Mouse (Mus musculus): ENCODE measurements around the gene Egfl6.
"Not testable (repeated sequence)": the region's sequence is repeated elsewhere in the genome, so short reads cannot be mapped to it uniquely, and the experiment has no call there.

Gene Egfl6

DNA sequence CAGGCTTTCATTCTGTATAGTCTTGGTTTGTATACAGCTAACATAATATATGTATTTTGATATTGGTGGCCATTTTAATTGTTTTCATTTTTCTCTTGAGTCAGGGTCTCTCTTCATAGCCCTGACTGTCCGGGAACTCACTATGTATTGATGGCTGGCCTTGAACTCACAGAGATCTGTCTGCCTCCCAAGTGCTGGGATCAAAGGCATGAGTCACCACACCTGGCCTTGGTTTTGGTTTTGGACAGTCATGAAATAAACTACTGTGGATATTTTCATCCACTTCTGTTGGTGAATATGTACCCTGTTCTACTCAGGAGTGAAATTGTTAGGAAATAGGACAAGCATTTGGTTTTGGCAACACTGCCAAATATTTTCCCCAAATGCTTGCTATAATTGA, 68.9 kb downstream of the Egfl6 start:
- DNase-seq (ENCODE audit: low spot score) = no peak

DNA sequence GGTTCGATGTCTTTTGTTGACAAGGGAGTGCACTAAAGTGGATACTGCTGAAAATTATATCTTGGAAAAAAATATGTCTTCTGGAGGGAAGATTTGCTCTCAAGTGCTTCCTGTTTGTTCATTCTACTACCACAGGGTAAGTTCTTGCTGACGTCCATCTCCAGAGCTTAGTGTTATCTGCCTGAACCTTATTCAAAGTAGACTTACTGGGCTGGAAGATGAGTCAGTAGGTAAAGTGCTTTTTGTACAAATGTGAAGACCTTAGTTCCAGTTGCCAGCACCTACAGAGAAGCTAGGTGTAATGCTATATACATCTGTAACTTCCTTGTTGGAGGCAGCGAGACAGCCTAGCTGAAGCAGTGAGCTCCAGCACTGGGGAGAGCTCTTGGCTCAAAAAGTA, 69.6 kb downstream of the Egfl6 start:
- no peak for DNase-seq (ENCODE audit: low spot score)

DNA sequence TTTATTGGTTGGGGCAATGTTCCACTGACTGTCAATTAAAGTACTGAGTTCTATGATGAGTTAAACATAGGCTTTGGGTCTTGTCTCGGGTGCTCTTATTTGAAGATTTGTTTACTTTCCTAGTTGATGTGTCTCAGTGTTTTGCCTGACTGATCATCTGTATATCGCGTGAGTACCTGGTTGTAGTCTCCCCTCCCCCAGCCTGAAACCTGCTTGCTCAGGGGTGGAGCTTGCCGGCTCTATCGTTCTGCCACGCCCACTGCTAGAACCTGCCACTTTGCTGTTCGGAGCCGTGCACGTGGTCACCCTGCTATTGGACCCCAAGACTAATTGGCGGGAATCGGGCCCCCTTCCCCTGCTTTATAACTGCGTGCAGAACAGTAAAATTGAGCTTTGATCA, 71.5 kb downstream of the Egfl6 start:
- not testable (repeated sequence) for DNase-seq (ENCODE audit: low spot score)

DNA sequence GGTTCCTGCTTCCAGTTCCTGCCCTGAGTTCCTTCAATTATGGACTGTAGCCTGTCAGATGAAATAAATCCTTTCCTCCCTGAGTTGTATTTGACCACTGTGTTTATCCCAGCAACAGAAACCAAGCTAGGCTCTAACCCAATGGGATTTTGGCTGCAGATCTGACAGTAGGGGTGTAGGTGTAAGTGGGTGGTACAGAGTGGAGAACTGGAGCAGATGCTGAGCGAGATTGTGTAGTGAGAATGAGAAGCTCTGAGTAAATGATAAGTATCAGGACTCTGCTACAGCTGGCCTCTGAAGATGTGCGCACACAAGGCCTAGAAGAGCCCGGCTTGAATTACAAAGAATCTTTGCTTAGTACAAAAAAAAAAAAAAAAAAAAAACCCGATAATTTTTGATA, 73.4 kb downstream of the Egfl6 start:
- no peak for DNase-seq (ENCODE audit: low spot score)

DNA sequence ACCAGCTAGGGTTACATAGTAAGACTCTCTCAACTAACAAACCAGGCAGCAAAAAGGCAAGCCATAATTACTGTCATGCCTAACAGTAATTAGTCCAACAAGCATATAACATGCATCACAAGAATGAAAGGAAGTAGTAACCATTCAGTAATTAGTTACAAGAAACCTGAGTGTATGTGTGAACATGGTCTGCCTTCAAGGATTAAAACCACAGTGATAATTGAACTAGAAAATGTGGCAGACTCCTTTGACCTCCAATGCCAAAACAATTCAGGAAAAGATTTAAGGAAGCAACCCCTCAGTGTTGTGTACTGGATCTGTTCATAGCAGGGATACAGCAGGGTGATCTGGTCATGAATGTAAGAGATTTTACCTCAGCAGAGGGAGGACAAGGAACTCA, 74.4 kb downstream of the Egfl6 start:
- DNase-seq (ENCODE audit: low spot score) = no peak

DNA sequence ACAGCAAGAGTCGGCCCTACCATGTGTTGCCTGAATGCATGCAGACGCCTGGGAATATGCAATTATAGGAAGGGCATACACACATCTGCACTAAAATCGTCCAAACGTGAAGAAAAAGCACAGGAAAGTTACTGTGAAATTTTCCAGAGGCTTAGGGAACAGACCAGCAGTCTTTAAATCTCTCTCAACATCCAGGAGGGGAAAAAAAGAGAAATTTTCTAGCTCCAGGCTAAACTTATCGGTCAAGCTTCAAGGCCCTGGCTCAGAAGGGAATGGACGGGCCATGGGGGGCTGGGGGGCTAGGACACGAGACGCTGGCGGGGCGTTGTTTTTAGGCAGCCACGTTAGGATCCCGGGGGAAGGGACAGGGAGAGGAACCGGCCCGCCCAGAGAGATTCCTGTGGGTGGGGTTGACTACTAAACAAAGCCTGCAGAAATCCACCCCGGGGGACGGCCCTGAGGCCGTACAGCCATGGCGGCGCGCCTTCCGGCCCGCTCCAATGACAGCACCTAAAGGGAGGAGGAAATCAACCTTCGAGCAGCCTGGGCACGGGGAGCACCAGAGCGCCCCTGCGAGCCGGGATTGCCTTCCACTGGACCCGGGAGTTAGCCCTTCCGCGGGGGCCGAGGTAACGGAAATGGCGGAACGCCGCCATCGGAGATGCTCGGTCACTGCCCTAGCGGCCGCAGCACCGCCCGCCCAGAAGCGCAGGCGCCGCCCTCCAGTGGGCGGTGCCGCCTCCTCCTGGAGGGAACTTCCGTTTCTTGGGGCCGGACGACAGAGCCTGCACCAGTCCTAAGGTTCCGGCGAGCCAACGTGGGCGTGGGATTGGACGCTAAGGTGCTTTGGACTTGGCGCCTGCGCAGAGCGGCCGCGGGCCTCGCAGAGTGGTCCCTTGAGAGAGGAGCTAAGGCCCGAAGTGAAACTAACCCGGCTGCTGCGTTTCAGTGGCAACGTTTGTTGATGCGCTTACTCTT, 75.5 kb downstream of the Egfl6 start:
- DNase-seq (ENCODE audit: low spot score) = peak; percentile 88

DNA sequence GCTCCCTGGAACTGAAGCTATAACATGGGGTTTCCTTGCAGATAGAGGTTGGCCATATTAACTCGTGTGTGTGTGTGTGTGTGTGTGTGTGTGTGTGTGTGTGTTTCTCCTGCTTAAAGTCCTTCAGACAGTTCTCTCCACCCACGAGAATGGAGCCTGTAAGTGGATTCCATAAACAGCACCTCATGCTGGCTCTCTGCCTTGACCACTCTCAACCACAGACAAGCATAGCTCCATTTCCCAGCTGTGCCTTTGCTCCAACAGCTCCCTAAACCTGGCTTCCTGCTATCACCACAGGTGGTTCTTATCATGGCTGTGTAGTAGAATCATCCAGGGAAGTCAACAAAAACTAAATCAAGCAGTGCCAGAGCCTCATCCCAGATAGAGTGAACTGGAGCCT, 81.1 kb downstream of the Egfl6 start:
- DNase-seq (ENCODE audit: low spot score) = no peak

DNA sequence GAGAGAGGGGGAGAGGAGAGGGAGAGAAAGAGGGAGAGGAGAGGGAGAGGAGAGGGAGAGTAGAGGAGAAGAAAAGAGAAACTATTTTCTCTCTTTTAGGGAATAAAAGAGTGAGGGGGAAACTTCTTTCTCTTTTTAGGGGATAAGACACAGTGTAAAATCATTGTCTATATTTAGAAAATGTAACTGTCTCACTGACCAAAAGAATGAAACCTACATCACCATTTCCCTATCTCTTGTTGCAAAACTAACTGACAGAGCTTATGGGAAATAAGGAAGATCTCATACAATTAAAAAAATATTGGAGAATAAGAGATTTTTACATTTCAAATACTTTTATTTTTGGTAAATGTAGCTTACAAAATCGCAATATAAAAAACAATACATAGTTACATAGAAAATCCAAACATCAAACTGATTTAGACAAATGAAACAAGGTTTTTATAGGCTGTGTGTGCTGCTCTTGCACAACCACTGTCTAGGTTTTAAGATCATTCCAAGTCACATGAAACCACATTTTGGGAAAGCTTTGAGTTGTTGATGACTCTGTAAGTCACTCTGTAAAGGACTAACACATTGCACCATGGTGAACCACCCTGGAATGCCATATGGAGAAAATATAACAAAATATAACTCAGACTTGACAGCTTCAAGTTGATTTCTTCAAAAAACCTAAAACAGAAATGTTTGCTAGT, 85.9 kb downstream of the Egfl6 start:
- no peak for DNase-seq (ENCODE audit: low spot score)

DNA sequence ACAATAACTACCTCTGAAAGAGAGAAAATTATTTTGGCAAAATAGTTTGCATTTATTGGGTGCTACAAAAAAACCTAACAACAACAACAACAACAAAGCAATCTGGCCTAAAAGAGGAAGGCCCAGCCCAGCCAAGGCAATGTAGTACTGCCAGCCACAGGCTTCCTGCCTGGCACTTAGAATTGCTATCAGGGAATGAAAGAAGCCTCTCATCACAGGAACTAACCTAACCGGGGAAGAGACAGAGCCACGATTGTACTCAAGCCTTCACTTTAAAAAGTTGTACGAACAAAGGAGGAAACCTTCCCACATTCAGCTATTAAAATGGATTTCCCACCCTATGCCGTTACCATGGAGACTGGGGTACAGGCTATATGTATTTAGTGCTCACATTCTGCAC, 87.7 kb downstream of the Egfl6 start:
- DNase-seq (ENCODE audit: low spot score) = no peak

DNA sequence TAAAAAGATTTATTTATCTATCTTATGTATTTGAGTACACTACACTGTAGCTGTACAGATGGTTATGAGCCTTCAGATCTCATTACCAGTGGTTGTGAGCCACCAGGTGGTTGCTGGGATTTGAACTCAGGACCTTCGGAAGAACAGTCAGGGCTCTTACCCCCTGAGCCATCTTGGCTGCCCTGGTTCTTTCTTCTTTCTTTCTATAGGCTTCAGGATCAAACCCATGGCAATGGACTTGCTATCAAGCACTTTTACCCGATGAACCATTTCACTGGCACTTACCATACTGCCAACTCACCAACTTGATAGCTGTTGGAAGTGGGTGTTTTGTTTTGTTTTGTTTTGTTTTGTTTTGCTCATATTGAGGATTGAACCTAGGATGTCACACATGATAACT, 90.5 kb downstream of the Egfl6 start:
- DNase-seq (ENCODE audit: low spot score) = no peak

DNA sequence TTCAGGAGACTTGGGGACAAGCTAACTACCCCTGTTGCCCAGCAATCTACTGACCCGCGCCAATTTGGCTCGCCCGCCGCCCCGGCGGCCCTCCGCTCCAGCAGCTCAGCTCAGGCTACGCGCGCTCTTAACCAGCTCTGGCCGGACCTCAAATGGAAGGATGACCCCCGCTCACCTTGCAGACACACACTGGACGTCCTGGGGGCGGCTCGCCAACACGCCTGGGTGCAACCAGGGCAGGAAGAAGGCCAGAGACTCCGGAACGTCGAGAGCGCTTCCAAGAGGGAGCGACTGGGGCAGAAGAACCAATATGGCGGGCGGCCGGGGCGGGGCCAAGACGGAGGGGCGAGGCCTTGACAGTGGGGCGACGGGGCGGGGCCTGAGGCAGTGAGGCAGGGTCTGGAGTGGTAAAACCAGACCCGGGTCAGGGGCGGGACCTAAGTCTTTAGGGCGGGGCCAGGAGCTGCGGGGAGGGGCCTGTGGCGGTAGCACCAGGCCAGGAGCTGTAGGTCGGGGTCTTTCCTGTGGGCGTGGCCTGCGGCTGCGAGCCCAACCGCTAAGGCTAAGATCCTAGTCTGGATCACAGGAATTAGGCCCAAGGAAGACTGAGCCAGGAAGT, 106.0 kb downstream of the Egfl6 start, which contains the start of gene Rab9:
Rab9 (minus strand) TSS at position 503 of the 619 bp plus-strand sequence.
- peak; percentile 81 for DNase-seq (ENCODE audit: low spot score)

DNA sequence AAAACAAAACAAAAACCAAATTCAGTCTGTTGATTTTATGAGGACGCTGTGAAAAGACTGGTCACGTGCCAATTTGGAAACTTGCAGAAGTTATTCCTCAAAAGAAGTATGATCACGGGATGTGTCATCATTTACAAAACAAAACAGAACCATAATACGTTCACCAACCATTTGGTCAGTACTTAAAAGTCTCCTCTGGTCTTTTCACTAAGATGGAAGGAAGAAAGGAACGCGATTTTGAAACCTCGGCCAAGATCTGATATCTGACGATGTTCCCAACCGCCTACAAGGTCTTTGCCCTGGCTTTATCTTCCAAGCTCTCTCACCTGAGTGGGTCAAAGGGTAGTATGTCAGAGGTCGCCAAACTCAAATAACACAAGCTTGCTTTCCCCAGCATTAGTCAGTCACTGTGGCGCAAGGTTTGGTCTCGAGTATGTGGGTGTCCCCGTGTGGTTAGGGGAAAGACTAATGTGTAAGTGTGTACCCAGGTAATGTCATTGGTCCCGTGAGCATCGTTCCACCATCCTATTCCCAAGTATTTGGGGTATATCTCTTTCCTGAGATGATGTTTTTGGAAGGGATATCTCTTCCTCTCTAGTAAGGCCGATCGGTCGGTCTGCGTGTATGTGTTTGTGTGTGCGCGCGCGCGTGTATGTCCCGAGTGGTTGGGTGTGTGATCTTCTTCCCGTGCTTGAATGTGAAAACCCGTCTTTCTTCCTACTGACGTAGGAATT, 106.7 kb downstream of the Egfl6 start:
- peak; percentile 2 for DNase-seq (ENCODE audit: low spot score)

DNA sequence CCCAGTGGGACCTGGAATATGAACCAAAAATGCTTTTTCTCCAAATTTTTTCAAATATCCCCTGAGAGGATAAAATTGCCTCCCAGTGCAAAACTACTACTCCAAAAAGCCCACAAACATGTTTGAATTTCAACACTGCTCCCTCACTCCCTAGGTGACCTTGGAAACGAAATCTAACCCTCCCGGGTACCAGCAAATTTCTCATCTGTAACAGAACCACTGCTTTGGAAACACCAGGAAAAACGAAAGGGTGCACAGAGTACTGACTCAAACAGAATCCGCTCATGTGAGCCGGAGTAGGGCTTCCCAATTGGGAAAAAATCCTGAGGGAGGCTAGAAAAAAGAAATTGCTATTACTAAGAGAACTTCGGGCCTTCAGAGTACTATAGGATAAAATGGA, 108.1 kb downstream of the Egfl6 start:
- no peak for DNase-seq (ENCODE audit: low spot score)

All from left cerebral cortex, adult 11 months (tissue).